Mouse (Mus musculus) urinary bladder, adult 18-20 months (tissue): Measurements from ENCODE around the gene Surf1.

ENCODE experiments used
- DNase-seq, 2 experiments: peaks; one replicate each; pipeline ENCODE4 v3.0.0; 2022; ENCODE audit warnings: low spot score in 2 of 2, mixed read lengths in 2 of 2

The Surf1 gene

DNA sequence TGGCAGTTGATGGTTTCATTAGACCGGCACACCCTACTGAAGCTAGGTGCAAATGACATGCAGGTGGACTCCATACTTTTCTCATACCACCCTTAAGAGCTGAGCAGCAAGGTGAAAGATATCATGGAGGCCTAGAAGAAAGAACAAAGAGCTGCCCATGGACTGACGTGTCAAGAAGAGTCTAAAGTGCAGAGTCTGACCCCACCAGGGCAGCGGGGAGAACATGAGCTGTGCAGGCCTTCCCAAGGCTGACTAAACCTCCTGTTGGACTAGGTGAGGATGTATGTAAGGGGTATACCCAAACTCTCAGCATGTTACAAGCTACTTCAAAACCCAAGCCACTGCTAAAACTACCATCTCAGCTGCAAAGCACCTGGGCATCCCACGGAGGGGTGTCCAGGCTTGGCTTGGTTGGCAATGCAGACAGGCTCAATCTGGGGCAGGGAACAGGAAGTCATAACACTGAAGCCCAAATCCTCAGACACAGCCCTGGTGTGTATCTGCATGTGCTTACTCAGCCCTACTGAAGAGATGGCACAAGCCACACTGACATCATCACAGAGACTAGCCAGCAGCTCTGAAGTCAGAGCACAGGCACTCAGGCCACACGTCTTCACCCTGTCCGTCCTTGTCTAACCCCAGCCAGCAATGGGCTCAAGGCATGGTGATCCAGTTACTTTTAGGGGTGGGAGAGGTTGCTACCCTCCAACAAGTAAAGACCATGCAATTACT is 11.6 kb upstream of the Surf1 start:
- no peak for DNase-seq

DNA sequence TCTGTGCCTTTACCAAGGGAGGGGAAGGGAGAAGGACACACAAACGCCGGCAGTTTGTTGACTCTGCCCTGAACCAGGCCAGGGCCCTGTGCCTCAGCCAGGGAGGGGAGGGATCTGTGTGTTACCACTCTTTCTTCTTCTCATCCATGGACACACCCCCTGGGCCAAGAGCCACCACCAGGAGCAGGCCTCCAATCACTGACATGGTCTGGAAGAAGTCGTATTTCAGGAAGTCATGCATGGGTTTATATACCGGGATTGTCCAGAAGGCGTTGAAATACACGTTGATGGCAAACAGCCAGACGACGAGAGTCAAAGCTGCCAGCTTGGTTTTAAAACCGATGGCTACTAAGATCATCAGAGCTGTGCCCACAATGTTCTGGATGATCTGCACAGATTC is 5.5 kb upstream of the Surf1 start:
- no peak for DNase-seq

DNA sequence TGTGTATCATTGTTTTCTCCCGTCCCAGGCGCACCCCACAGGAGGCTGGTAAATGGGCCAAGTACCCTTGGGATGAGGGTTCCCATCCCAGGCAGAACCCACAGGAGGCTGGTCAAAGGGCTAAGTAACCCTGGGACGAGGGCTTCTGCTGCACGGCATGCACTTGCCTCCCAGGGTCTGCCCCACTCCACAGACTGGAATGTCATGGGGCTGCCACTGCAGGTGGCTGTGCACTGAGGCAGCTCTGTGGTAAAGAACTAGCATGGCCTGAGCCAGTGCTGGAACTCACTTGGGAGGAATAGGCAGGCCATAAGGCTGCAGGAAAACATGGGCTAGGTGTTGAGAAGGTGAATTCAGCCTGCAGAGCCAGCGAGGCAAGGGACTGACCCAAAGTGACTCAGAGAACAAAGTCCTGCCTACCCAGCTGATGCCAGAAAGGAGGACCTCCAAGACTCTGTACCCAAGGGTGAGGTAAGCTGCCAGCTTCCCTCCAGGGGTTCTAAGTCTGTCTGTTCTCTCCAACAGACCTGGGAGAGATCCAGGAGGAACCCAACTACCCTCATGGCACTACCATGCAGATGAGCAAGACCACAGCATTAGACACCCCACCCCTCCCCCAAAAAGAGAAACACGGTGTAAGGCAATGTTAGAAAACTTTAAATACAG is 4.0 kb upstream of the Surf1 start:
- DNase-seq: no peak

DNA sequence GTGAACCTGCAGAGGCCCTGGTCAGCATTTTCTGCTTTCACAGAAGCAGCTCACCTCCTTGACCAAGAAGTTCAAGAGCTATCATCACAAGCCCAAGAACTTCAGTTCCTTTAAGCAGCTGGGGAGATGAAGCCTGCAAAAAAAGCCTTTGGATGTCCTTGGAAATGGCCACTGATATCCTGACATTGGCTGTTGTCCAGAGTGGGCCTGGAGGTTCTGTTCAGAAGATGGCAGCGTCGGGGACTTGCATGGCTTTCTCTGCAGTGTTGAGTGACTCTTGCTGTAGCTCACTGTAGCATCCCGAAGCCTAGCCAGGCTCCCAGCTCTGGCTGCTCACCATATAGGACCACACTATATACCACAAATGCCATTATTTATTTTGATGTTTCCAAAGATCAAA is 3.4 kb upstream of the Surf1 start:
- DNase-seq: no peak

DNA sequence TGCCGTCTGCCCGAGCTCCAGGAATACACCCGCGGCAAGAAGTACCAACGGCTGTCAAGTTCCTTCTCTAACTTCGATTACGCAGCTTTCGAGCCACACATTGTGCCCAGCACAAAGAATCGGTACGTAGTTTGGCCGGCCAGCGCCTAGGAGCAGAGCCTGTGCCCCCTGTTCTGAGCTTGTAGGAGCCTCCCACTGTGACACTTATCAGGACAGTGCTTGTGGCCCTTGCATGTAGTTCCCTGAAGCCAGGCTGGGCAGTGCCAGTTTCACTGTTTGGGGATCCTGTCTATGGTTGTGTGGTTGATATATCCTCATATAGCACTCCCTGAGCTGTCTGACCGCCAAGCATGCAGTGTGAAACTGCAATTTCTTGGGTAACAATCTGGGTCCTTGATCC is 408 bp upstream of the Surf1 start:
- DNase-seq: no peak

DNA sequence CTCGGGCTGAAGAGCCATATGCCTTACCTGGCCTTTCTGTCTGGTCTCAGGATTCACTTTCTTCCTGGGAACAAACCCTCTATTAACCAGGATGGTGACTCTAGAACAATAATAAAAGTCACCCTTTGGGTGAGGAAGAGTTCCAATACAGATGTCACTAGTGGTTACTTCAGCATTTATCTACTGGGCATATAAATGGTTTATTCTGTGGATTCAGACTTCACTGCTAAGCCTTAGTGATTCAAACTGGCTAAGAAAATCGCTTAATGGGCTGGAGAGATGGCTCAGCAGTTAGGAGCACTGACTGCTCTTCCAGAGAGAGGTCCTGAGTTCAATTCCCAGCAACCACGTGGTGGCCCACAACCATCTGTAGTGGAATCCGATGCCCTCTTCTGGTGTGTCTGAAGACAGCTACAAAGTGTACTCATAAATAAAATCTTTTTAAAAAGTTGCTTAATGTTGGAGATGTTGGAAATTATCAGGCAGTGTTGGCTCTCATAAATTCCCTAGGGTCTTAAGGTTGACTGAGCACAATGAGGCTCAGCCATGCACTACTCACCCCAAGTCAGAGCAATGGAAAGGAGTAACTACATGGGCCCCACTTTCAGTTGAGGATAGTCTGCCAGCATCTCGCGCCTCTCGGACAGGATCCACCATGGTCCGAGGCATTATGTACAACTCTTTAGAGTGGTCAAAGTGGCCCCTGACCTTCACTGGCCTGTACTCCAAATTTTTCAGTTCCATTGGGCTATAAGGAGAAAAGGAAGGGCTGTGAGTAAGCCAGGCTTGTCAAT is 2.0 kb downstream of the Surf1 start:
- DNase-seq: no peak

DNA sequence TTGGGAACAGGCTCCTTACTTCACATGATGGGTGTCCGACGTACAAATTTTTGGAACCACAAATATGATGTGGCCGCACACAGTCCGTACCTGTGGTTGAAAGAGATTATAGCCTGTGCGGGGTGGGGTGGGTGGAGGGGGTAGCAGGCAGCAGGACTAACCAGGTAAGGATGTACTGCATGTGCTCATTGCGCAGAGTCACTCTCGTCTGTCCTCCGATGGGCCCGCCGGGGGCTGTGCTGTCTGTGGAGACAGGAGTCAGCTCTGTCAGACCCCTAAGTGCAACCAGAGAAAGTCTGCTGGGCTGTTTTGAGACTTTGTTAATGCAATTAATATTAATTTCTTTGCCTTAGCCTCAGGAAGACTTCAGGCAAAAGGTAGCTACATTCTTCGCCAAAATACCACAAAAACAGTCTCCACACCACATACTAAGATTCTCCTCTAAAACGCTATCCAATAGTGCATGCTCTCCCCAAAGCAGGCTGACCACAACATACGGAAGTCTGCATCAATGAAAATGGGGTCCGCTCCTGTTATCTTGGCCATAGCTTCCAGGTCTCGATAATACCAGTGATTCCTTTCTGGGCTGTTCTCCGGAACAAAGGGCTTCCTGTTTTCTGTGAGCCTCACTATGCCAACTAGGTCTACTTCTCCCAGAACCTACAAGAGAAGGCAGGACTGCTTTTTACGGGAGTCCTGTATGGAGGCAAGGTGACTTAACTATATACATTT is 2.7 kb downstream of the Surf1 start:
- no peak for DNase-seq

DNA sequence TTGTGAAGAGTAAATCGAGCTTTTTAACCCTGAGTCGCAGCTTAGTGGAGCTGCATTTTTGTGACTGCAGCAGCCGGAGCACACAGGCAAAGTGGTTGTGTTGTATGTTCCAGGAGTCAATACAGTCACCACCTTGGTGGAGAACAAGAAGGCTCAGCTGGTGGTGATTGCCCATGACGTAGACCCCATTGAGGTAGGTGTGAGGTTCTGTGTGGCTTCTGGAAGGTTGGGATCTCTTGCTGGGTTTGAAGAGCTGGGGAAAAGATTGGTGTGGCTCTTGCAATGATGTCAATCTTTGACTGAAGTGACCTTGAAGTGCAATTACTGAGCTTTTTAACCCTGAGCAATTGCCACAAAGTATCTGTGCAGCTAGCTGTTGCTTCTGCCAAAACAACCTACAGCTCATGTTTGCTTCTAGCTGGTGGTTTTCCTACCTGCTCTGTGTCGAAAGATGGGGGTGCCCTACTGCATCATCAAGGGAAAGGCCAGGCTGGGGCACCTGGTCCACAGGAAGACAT is 4.0 kb downstream of the Surf1 start:
- DNase-seq: no peak

DNA sequence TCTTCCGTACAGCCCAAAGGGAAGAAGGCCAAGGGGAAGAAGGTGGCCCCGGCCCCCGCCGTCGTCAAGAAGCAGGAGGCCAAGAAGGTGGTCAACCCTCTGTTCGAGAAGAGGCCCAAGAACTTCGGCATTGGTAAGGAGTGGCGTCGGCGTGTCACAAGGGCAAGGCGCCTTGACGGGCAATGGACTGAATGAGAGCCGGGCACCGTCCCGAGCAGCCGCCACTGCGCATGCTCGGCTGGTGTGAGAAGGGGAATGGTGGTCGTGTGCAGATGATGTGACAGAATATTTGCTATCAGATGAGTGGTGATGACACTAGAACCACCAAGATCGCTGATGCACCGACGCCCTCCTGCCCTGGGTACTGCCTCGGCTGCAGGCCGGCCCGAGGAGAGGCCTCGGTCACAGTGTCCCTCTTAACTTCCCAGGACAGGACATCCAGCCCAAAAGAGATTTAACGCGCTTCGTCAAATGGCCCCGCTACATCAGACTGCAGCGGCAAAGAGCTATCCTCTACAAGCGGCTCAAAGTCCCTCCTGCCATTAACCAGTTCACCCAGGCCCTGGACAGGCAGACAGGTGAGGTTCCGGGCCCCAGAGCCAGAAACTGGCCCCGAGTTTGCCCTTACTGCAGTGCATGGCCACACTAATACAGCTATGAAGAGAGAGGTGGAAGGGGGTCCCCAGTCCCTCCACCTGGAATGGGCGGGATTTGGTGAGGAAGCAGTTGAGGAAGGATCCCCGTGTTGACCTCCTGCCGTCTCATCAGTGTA is 5.2 kb downstream of the Surf1 start:
- no peak for DNase-seq

DNA sequence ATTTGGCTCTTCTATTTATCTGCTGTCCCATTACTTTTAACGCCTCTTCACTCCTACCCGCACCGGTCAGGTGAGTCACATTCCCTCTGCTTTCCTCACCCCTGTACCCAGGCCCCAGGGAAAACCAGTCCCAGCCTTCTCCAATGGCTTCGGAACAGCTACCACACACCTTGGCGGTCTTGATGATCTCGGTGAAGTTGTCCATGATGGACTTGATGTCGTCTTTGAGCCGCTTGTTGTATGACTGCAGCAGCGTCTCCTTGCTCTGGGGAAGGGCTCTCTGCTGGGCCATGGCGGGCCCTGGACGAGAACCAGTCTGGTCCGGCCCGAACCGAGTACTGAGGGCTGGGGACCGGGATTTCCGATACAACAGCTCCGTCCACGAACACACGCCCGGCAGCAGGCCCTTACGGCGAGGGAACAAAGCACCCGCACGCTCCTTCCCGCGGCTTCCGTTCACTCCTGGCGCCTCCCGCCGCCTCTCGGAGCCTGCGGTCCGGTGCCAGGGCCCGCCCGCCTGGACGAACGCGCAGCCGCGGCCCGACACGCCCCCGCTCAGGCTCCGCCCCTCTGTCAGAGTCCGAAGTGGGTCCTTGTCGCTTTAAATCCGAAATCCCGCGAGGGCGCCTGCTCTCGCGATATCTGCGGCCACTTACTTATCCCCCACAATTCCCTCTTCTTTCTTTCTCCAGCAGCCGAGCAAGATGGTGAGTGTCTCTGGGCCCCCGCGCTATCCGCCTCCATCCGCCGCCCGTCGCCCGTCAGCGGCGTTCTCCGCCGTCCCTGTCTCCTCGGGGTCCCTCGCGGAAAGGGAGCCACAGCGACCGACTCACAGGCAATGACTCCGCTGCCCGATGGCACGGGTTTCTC is 6.0 kb downstream of the Surf1 start, which contains the start of the genes Med22 and Rpl7a:
TSS of gene Med22 (minus strand) at position 554 of the 870 bp plus-strand sequence.
TSS of gene Rpl7a (plus strand) at position 641 of the 870 bp plus-strand sequence.
- peak; percentile 99 to 100 for DNase-seq

DNA sequence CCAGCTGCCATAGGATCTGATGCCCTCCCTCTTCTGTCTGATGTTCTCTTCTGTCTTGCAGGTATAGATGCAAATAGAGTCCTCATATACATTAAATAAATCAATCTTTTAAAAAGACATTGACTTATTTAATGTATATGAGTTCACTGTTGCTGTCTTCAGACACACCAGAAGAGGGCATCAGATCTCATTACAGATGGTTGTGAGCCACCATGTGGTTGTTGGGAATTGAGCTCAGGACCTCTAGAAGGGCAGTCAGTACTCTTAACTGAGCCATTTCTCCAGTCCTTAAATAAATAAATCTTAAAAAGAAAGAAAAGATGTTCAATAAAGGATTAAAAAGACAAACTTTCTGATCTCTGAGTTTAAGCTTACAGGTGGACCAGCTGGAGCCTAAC is 6.9 kb downstream of the Surf1 start:
- no peak for DNase-seq

DNA sequence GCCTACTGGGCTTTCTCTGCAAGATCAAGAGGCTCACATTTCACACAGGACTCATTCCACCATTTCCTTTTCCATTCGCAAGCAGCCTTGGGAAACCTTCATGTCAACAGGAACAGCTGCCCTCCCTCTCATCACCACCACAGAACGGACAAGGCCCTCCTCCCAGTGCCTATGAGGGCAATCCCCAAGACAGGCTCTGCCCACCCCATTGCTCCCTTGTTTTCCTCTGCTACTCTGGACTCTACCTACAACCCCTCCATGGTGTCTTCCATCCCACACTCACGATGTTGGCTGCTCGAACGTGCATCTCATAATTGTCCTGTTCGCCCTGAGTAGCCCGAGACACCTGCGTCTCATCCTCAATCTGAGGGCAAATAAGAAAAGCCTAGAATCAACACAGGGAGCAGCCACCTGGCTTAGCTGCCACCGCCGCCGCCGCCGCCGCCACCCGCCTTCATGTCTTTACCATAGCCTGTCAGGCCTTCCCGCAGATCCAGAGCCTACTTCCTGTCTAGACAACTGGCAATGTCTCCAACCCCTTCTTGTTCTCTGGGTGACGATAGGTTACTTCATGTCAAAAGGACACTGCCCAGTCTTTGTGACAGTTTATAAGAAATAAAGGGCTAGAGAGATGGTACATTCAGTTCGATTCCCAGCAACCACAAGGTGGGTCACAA is 7.5 kb downstream of the Surf1 start:
- DNase-seq: no peak

DNA sequence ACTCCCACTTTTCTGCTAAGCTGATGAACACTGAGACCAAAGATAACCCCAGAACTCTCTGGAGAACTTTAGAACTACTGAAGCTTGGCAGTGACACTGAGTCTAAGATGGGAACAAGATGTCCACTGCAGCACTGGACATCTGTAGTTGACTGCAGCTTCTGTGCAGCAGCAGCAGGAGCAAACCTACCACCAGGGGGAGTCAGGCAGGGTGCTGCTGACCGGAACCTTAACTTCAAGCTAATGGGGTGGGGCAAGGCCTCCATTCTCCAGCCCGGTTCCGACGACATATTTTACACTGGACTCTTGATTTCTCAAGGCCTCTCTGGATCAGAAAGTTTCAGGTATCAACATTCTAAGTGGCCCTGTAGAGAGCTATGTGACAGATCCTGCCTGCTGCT is 9.2 kb downstream of the Surf1 start:
- no peak for DNase-seq

DNA sequence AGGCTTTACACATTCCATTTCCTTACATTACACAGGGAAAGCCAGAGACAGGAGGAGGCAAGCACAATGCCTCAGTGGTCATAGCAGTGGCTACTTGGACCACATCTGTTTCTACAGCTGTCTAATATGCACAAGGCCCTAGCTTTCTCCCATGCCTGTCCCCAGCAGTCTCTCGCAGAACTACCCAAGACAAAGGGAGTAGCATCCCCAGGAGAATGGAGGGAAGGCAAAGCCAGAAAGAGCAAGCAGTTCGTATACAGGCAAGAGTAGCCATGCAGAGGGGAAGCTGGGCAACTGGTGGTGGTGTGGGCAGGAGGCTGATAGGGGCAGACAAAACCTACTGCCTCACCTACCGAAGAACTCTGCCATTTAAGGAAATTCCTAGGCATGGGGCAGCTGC is 9.9 kb downstream of the Surf1 start:
- DNase-seq: no peak

DNA sequence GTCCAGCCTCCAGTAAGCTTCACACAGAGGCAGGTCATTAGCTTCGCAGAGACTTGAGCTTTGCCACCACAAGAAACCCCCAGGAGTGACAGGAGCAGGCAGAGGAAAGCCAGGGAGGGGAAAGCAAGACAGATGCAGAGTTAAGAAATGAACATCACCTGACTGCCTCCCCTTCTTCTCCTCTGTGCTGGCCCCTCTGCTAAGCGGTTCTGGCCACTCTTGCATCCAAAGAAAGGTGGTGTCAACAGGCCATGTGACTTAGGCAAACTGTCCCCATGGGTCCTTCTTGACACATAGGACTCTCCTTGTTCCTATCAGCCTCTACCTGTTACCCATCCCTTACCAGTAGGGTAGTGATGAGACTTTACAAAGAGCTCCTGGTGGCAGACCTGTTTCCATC is 10.4 kb downstream of the Surf1 start:
- no peak for DNase-seq

DNA sequence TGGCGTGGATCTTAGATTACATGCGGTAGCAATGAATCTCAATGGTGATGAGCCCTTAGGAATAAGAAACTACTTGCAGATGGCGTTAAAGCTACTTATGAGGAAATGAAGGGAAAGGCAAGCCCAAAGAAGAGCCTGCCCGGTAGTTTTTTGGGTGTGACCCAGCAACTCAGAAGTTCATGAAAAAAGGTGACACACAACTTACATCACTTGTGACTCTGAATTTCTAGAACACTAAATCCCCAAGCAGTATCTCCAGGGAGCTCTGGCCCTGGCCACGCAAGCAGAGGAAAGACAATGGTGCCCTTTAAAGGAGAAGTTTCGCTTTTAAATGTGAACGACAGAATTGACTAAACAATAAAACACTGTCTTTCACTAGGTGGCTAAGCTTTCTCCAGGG is 13.0 kb downstream of the Surf1 start:
- no peak for DNase-seq

DNA sequence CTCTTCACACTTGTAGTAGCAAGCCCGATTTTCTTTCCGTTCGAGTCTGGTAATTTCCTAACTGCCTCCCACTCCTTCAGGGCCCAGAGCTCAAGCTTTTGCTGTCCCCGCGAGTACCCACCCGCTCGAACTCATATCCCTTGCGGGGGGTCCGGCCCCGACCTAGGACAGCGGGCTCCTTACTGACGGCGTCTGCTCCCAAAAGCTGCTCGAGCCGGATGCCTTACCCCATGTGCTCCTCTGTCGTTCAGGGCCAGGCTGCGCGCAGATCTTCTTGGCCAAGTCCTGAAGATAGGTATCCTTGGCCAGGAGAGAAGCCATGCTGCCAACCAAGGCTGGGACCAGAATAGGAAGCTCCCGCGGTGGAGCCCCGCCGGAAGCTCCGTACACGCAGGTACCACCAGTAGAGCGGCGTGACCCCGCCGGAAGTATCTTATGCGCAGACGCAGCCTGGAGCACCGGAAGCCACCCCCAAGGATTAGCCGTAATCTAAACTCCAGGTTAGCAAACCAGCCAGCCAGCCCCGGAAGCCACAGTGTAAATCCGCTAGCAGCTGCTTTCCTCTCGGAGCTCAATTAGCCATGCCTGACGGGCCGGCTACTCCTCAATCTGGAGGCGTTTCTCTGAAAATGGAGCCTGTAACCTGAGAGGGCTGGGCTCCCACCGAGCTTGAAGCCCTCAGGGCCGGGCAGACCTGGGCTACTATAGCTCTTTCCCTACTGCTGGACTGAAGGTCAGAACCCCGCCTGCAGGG is 13.7 kb downstream of the Surf1 start, which contains the start of gene Surf6:
TSS of gene Surf6 (minus strand) at position 413 of the 754 bp plus-strand sequence.
- DNase-seq: peak; percentile 88 to 95

DNA sequence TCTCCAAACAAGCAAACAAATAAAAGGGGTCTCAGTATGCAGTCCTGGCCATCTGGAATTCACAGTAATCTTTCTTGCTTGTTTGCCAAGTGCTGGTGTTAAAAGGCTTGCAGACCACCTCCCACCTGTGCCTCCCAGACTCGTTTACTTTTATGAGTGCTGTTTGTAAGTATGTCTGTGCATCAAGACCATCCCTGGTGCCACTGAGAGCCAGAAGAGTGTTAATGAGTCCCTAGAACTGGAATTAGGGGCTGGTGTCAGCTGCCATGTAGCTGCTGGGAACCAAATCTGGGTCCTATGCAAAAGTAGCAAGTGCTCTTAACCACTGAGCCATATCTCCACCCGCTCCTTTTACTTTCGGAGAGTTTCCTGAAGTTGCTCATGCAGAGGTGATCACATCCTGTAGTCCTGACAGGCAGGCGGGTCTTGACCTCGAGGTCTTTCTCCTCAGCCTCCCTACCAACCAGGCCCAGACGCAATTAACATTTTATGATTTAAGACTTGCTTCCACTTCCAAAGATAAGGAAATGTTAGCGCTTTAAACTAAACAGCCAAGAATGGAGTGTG is 14.4 kb downstream of the Surf1 start:
- DNase-seq: no peak
